Mouse (Mus musculus) ES-Bruce4 (cell line): Measurements from ENCODE around the gene Ctbp2. TPM values are rescaled to one million over a fixed set of nuclear protein-coding genes. Genes with fewer than 3 reads are reported as not detected.

ENCODE experiments used
- H3K27ac ChIP-seq: 2 replicates; pipeline ENCODE4 v1.5.1; 2012; ENCODE audit warnings: low read length, inconsistent platforms; ENCODE audit not compliant: insufficient read depth
- H3K27me3 ChIP-seq: 2 replicates; pipeline ENCODE4 v1.6.1; 2012; ENCODE audit warnings: mild to moderate bottlenecking, low read length, inconsistent platforms; ENCODE audit not compliant: control insufficient read depth, poor library complexity, insufficient read depth, severe bottlenecking
- H3K36me3 ChIP-seq: 2 replicates; pipeline ENCODE4 v1.6.1; 2012; ENCODE audit warnings: inconsistent platforms, mild to moderate bottlenecking, low read length, moderate library complexity; ENCODE audit not compliant: control insufficient read depth, poor library complexity, insufficient read depth, severe bottlenecking
- H3K4me1 ChIP-seq: one replicate; pipeline ENCODE4 v1.8.1; 2011; ENCODE audit warnings: low read length; ENCODE audit not compliant: control insufficient read depth, insufficient read depth
- H3K4me3 ChIP-seq: 2 replicates; pipeline ENCODE4 v1.5.1; 2011; ENCODE audit warnings: low read depth, mild to moderate bottlenecking, low read length
- H3K9ac ChIP-seq: 2 replicates; pipeline ENCODE4 v1.6.1; 2012; ENCODE audit warnings: low read depth, mild to moderate bottlenecking, inconsistent platforms; ENCODE audit not compliant: poor library complexity, severe bottlenecking
- H3K9me3 ChIP-seq: replicated peaks from 2 replicates; pipeline ENCODE4 v1.6.1; 2012; ENCODE audit warnings: mild to moderate bottlenecking, low read length, inconsistent platforms; ENCODE audit not compliant: control insufficient read depth, poor library complexity, insufficient read depth, severe bottlenecking
- CTCF ChIP-seq: IDR thresholded peaks from one replicate; pipeline ENCODE4 v1.8.1; 2011; ENCODE audit warnings: low read depth, low read length
- EP300 ChIP-seq: IDR thresholded peaks from 2 replicates; pipeline ENCODE4 v1.6.1; 2011; ENCODE audit warnings: low read depth, low read length; ENCODE audit not compliant: insufficient read depth
- POLR2A ChIP-seq: IDR thresholded peaks from one replicate; pipeline ENCODE4 v1.8.1; 2011; ENCODE audit warnings: low read length; ENCODE audit not compliant: insufficient read depth
- polyA plus RNA-seq: library from polyadenylated mRNA; stranded (reverse); fragments of >200 nt; gene quantifications from 2 replicates; pipeline ENCODE4 v1.2.4, GENCODE M21; 2011; ENCODE audit warnings: low read depth; ENCODE audit not compliant: missing spikeins, insufficient read depth, insufficient read length

Gene Ctbp2
- polyA plus RNA-seq, 1 experiment = 218 TPM

- no peaks in the 10 kb centered on the region for H3K36me3 ChIP-seq
- H3K27ac ChIP-seq = no peak overlapping the region
- H3K27me3 ChIP-seq = no peaks in the 10 kb centered on the region
- TF ChIP-seq CTCF = peak; percentile 45
- TF ChIP-seq POLR2A = no peak
- TF ChIP-seq EP300 = no peak
- no peaks in the 10 kb centered on the region for H3K4me1 ChIP-seq
- H3K9me3 ChIP-seq = peaks cover 3% of the 10 kb centered on the region; the same call in 1 of the 2 replicates
- no peak overlapping the region for H3K9ac ChIP-seq
- no peak overlapping the region for H3K4me3 ChIP-seq
These were observed 9.4 kb upstream of the Ctbp2 start for GRCm38 (mm10) chr7:133133552-133133951.

GRCm38 (mm10) chr7:133132702-133133101, 8.5 kb upstream of the Ctbp2 start:
- Histone ChIP-seq H3K4me1 (no peaks in the 10 kb centered on the region), H3K27me3 (no peaks in the 10 kb centered on the region), H3K9ac (no peak overlapping the region), H3K4me3 (no peak overlapping the region), H3K9me3 (peaks cover 5% of the 10 kb centered on the region; the same call in 1 of the 2 replicates), H3K36me3 (no peaks in the 10 kb centered on the region), H3K27ac (no peak overlapping the region)
- no peak for TF ChIP-seq CTCF
- no peak for TF ChIP-seq POLR2A
- no peak for TF ChIP-seq EP300

GRCm38 (mm10) chr7:133124701-133125485, 739 bp upstream of the Ctbp2 start:
- Histone ChIP-seq H3K4me1 (no peaks in the 10 kb centered on the region), H3K9me3 (peaks cover 5% of the 10 kb centered on the region; the same call in 1 of the 2 replicates), H3K27me3 (no peaks in the 10 kb centered on the region), H3K9ac (peak overlapping the region; percentile 98), H3K4me3 (peak overlapping the region; percentile 75), H3K27ac (peak overlapping the region; percentile 95), H3K36me3 (peaks cover 5% of the 10 kb centered on the region; the same call in 1 of the 2 replicates)
- TF ChIP-seq CTCF (no peak), EP300 (no peak), POLR2A (no peak)

- Histone ChIP-seq H3K9me3 (0 out of 2 replicates have a peak, but pooled peaks cover under 1% of the 10 kb centered on the region), H3K4me3 (peak within 1 kb of the TSS; percentile 96), H3K4me1 (no peaks in the 10 kb centered on the region), H3K36me3 (peaks cover 7% of the 10 kb centered on the region; the same call in 1 of the 2 replicates), H3K27ac (peak within 1 kb of the TSS; percentile 95), H3K27me3 (no peaks in the 10 kb centered on the region), H3K9ac (peak within 1 kb of the TSS; percentile 98)
- TF ChIP-seq POLR2A (peak; percentile 31), EP300 (no peak)
These were observed 733 bp downstream of the Ctbp2 start, which contains the start of gene Fgfr2 for GRCm38 (mm10) chr7:133123244-133123998. Gene Fgfr2, minus strand, starts transcription at chr7:133123350.

- H3K9me3 ChIP-seq = no peaks in the 10 kb centered on the region
- peak overlapping the region; percentile 96 for H3K4me3 ChIP-seq
- H3K27ac ChIP-seq = peak overlapping the region; percentile 92
- peak overlapping the region; percentile 98 for H3K9ac ChIP-seq
- no peaks in the 10 kb centered on the region for H3K4me1 ChIP-seq
- TF ChIP-seq CTCF (no peak), POLR2A (no peak), EP300 (no peak)
- H3K27me3 ChIP-seq = no peaks in the 10 kb centered on the region
- H3K36me3 ChIP-seq = peaks cover 8% of the 10 kb centered on the region
These were observed 1.5 kb downstream of the Ctbp2 start for GRCm38 (mm10) chr7:133122379-133123243.
